Mouse (Mus musculus): ENCODE measurements around the gene Cx3cr1. TPM values are rescaled to one million over a fixed set of nuclear protein-coding genes. Genes with fewer than 3 reads are reported as not detected.

Cx3cr1 gene
- total RNA-seq, 2 experiments from 2014 or later = 0.24 to 0.61 TPM

GRCm38 (mm10) chr9:119854170-119854569 lies 215.5 kb downstream of the Cx3cr1 start:
- no peak for DNase-seq

GRCm38 (mm10) chr9:119853071-119853846 lies 216.4 kb downstream of the Cx3cr1 start:
- DNase-seq = no peak

GRCm38 (mm10) chr9:119852347-119853030 lies 217.2 kb downstream of the Cx3cr1 start:
- no peak for DNase-seq

Other genes starting within 250 kb of the Cx3cr1 start
- gene Scn11a, start 244.4 kb downstream of the Cx3cr1 start, total RNA-seq (2021) = under 1 TPM in 1 of 2 experiments, not detected in 1; 0.05 TPM
- 10 to 100 TPM; 12.0 to 12.3 TPM for gene Wdr48, start 175.0 kb downstream of the Cx3cr1 start, total RNA-seq (2021)
- 10 to 100 TPM; 17.2 to 19.3 TPM for gene Gorasp1, start 132.3 kb downstream of the Cx3cr1 start, total RNA-seq (2021)
- not detected for gene Ttc21a, start 132.3 kb downstream of the Cx3cr1 start, total RNA-seq (2021)
- gene Csrnp1, start 85.2 kb downstream of the Cx3cr1 start, total RNA-seq (2021) = 1 to 10 TPM; 2.4 to 3.6 TPM
- 100 to 1,000 TPM; 105 to 112 TPM for gene Xirp1, start 46.3 kb downstream of the Cx3cr1 start, total RNA-seq (2021)
- not detected for gene Ccr8, start 22.2 kb upstream of the Cx3cr1 start, total RNA-seq (2021)
- 10 to 100 TPM; 10.1 to 10.4 TPM for gene Slc25a38, start 40.5 kb upstream of the Cx3cr1 start, total RNA-seq (2021)
- 100 to 1,000 TPM; 388 to 402 TPM for gene Rpsa, start 57.8 kb upstream of the Cx3cr1 start, total RNA-seq (2021)
- not detected for gene Mobp, start 79.8 kb upstream of the Cx3cr1 start, total RNA-seq (2021)
- 1 to 10 TPM in 1 of 2 experiments, under 1 TPM in 1; 0.97 to 4.5 TPM for gene Myrip, start 231.6 kb upstream of the Cx3cr1 start, total RNA-seq (2021)

All from gastrocnemius, postnatal 25 days (tissue).